Mouse (Mus musculus) left cerebral cortex, adult 2 months (tissue): ENCODE results near the gene Stab1. TPM values are rescaled to one million over a fixed set of nuclear protein-coding genes. Genes with fewer than 3 reads are reported as not detected.

Experiments used
- DNase-seq, 2 experiments: peaks; one replicate each; pipeline ENCODE4 v3.0.0; 2021 to 2022; ENCODE audit warnings: low spot score in 2 of 2, mixed read lengths in 1 of 2; ENCODE audit errors: extremely low spot score in 1 of 2
- H3K27ac ChIP-seq: fragments of 200-600 bp; 2 replicates; pipeline ENCODE4 v1.8.1; 2022
- H3K4me3 ChIP-seq: fragments of 200-600 bp; 2 replicates; pipeline ENCODE4 v1.8.1; 2022
- CTCF ChIP-seq: fragments of 200-600 bp; IDR thresholded peaks from 2 replicates; pipeline ENCODE4 v1.8.1; 2022; ENCODE audit warnings: antibody characterized with exemption, mild to moderate bottlenecking, moderate library complexity
- intact Hi-C: fragments of 180-260 bp; cut with DNase I; formaldehyde crosslinking; loops from one replicate; pipeline ENCODE4 v1.15.1; 2025
- long read RNA-seq, 2 experiments: library from polyadenylated mRNA; stranded (forward); transcript quantifications; one replicate each; pipeline ENCODE4 v2.0.0; 2021; ENCODE audit warnings: borderline mapping rate in 2 of 2
- total RNA-seq, 2 experiments: library from RNA; stranded (reverse); gene quantifications; 2 replicates each; pipeline ENCODE4 v1.2.3; 2021

Gene Stab1
- total RNA-seq = 10 to 100 TPM; 21.2 to 29.4 TPM
- long read RNA-seq, experiment 1, full-length matches to known transcripts = 4 of 9 reads
- long read RNA-seq, experiment 1, partial matches to known transcripts = 3 of 9 reads
- long read RNA-seq, experiment 1, other reads (novel, unspliced or antisense) = 2 of 9 reads
- long read RNA-seq, experiment 2, full-length matches to known transcripts = 3 of 16 reads
- long read RNA-seq, experiment 2, partial matches to known transcripts = 5 of 16 reads
- long read RNA-seq, experiment 2, other reads (novel, unspliced or antisense) = 8 of 16 reads

GRCm38 (mm10) chr14:31168425-31168824, at the start of gene Stab1:
TSS of gene Stab1 (minus strand) at chr14:31168641.
- no peak for DNase-seq
- H3K27ac ChIP-seq = no peak within 1 kb of the TSS
- TF ChIP-seq CTCF = no peak
- intact Hi-C loops = no loop called here
- peak within 1 kb of the TSS; percentile 28 for H3K4me3 ChIP-seq

- TF ChIP-seq CTCF = peak; percentile 56
- DNase-seq = no peak
- H3K4me3 ChIP-seq = peak within 1 kb of the TSS; percentile 9; the same call in 1 of the 2 replicates
Observed at GRCm38 (mm10) chr14:31217666-31218065, 49.2 kb upstream of the Stab1 start, which contains the start of gene Sema3g. TSS of gene Sema3g (plus strand) at chr14:31217860.

DNA sequence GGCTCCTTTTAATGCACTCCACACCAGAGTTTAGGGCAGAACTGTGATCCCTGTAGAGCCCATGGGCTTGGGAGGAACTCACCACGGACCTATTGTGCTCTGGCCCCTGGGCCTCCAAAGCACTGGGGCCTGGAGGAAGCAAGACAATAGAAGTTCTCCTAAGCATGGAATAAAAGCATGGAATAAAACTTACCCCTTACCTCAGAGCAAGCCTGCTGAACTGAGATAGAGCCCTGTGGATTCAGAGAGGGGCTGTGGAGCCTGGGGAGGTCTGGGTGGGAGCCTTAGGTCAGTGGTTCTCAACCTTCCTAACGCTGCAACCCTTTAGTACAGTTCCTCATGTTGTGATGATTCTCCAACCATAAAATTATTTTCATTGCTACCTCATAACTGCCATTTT, 48.4 kb upstream of the Stab1 start, which contains the start of gene Nisch:
Nisch (minus strand) TSS at position 101 of the 400 bp plus-strand sequence.
- no peak for TF ChIP-seq CTCF
- H3K4me3 ChIP-seq = peak within 1 kb of the TSS; percentile 9; the same call in 1 of the 2 replicates
- 0 out of 2 replicates have a peak within 1 kb of the TSS, but pooled peaks have one; percentile 11 for H3K27ac ChIP-seq
- DNase-seq = no peak
- intact Hi-C loops = no loop called here

More at GRCm38 (mm10) chr14:31217666-31218065, 49.2 kb upstream of the Stab1 start, which contains the start of gene Sema3g:
- intact Hi-C loops = no loop called here
- 0 out of 2 replicates have a peak within 1 kb of the TSS, but pooled peaks have one; percentile 11 for H3K27ac ChIP-seq

DNA sequence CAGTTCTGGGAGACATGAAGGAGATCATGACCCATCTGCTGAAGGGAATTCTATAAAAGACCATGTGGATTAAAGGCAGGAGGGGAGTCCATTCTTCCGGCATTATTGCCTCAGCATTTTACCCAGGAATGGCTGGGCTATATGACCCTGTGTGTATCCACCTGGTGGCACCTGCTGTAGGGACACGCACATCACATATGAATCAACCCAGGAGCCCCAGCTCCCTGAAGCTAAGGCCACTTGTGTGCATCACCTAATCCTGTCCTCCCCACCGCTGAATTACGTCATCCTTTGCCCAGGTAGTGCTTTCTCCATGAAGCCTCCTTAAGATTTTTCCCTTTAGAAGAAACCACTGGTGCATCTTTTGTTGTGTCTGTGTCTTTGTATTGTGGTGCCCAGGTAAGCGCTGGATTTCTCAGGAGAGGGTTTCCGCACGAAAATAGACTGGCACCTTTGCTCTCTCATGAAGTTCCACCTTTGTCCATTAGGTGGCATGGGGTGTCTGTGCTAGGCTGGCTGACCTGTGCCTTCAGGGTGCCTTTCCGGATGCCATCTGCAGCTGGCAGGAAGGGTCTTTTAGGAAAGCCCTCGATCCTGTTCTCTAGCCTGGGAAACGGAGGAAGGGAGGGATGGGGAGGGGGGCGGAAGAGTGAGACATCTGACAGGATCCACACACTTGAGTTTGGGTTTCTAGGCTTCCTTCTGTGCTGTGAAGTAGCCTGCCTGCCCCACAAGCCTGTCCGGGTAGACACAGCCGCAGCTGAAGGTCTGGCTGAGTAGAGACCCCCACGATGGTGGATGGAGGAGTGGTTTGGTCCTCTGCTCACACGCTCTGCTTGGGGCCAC, 46.9 kb upstream of the Stab1 start:
- no peak overlapping the region for H3K27ac ChIP-seq
- TF ChIP-seq CTCF = peak; percentile 80
- intact Hi-C loops = loop anchor here (1.0 kb wide), 1 partner anchor 19 kb away; no protein-coding TSS in a partner anchor
- peak; percentile 52 to 53 for DNase-seq
- no peak overlapping the region for H3K4me3 ChIP-seq

DNA sequence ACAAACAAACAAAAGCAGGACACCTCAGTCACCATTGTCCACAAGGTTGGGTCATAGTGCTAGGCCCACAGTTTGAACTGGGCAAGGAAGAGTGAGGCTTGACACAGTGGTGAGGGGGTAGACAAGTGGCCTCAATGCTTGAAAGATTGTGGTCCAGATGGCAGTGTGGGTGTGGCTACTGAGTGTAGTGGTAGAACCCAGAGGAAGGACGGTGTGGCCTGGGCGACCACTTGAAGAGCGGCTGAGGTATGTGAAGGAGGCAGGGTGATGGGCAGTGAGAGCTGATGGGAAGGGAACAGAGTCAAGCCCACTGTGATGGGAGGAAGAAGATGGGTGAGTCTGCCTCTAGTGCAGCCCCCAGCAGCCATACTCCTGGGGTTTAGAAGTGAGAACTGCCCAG, 46.2 kb upstream of the Stab1 start:
- Histone ChIP-seq H3K27ac (no peak overlapping the region), H3K4me3 (no peak overlapping the region)
- TF ChIP-seq CTCF = no peak
- DNase-seq = no peak
- intact Hi-C loops = loop anchor here (1.0 kb wide), 1 partner anchor 20 kb away; no protein-coding TSS in a partner anchor

DNA sequence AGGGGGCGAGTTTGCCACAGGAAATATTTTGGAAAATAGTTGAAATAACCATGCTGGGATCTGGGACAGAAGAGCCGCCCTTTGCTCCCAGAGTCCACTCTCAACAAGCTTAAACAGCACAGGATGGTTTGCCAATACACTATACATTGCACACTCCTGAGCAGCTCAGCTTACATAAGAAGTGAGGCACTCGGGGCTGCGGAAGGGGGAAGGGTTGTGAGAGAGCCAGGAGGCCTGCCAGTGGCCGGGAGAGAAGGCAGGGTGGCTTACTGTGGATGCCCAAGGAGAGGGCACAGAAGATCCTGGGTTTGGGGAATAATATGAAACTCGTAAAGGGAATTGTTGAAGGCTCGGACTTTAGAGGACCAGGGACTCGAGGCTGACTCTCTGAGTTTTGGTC, 45.4 kb upstream of the Stab1 start:
- TF ChIP-seq CTCF = no peak
- Histone ChIP-seq H3K27ac (no peak overlapping the region), H3K4me3 (no peak overlapping the region)
- no peak for DNase-seq
- intact Hi-C loops = no loop called here

DNA sequence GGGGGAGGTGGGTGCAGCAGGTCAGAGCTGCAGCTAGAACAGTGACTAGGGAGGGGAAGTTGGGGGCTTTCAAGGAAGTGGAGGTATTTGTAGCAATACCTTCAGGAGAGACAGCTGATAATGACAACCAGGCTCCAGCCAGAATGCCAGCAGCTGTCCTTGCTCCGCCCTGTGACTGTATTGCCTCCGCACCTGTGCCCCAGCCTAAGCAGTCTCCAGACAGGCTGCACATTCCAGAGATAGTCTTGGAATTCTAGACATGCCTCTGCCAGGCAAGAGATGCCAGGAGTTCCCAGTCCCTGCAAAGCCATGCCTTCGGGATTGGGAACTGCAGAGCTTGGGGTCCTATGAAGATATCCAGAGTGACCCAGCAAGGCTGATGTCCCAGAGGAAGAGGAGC, 44.1 kb upstream of the Stab1 start:
- no peak overlapping the region for H3K4me3 ChIP-seq
- TF ChIP-seq CTCF = no peak
- H3K27ac ChIP-seq = no peak overlapping the region
- DNase-seq = no peak
- intact Hi-C loops = no loop called here

GRCm38 (mm10) chr14:31211854-31212253, 43.4 kb upstream of the Stab1 start:
- Histone ChIP-seq H3K27ac (no peak overlapping the region), H3K4me3 (no peak overlapping the region)
- TF ChIP-seq CTCF = no peak
- intact Hi-C loops = no loop called here
- DNase-seq = no peak

GRCm38 (mm10) chr14:31209133-31209557, 40.7 kb upstream of the Stab1 start:
- TF ChIP-seq CTCF = no peak
- Histone ChIP-seq H3K27ac (no peak overlapping the region), H3K4me3 (no peak overlapping the region)
- intact Hi-C loops = no loop called here
- no peak for DNase-seq

DNA sequence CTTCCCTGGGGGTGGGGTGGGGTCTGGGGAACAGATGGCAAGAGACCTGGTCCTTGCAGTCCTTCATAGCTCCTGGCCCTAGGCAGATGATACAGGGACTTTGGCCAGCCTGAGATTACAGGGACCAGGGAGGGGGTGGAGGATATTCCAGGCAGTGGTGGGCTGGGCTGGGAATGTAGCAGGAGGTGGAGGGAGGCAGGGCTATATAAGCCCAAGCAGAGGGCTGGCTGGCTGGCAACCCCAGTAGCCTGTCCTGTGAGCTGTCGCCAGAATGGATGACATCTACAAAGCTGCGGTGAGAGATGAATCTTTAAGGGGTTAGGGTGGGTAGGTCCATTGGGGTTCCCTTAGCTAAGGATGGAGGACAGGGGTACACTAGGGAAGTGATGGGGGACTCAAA, 39.6 kb upstream of the Stab1 start, which contains the start of gene Tnnc1:
Tnnc1 (plus strand) TSS at position 229 of the 400 bp plus-strand sequence.
- no peak for TF ChIP-seq CTCF
- intact Hi-C loops = no loop called here
- DNase-seq = no peak
- Histone ChIP-seq H3K27ac (peak within 1 kb of the TSS; percentile 91), H3K4me3 (peak within 1 kb of the TSS; percentile 84)

DNA sequence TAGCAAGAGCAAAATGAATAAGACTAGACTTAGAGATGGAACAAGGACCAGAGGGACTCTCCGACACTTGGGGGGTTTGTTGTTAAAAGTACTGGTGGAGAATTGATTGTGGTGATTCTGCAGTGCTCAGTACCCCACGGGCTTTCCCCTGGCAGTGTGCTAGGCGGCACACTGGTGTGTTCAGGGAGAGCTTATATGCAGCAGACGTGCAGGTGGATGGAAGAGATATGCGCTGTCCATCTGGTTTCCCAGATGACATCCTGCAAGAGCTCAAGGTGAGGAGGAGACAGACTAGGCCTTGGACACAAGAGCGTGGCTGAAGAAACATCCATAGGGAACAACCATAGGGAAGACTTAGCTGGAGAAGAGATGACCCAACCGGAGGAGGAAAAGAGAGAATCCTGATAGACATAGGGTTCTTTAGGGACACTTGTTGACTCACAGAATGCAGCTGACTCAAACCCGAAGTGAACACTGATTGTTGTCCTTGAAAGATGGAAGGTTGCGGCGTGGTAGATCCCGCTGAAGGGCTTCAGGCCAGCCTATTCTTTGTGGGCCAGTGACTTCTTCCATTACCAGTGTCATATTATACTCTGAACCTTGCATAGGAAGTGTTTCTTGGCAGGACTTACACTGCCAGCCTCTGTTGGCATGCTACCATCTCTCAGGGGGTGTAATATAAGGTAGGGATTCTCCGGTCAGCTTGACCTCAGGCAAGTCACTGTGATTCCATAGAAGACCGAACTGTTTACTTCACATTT, 38.8 kb upstream of the Stab1 start:
- TF ChIP-seq CTCF = no peak
- Histone ChIP-seq H3K4me3 (peak overlapping the region; percentile 84), H3K27ac (peak overlapping the region; percentile 91)
- no peak for DNase-seq
- intact Hi-C loops = loop anchor here (2.0 kb wide), 1 partner anchor 44 kb away; the partner anchor contains the start of genes Bap1 and Phf7
